Mouse (Mus musculus): ENCODE results near the gene Atp5mpl. TPM values are rescaled to one million over a fixed set of nuclear protein-coding genes. Genes with fewer than 3 reads are reported as not detected.

The Atp5mpl gene
- polyA plus RNA-seq, 1 experiment from 2014 or later, result 1,449 TPM

DNA sequence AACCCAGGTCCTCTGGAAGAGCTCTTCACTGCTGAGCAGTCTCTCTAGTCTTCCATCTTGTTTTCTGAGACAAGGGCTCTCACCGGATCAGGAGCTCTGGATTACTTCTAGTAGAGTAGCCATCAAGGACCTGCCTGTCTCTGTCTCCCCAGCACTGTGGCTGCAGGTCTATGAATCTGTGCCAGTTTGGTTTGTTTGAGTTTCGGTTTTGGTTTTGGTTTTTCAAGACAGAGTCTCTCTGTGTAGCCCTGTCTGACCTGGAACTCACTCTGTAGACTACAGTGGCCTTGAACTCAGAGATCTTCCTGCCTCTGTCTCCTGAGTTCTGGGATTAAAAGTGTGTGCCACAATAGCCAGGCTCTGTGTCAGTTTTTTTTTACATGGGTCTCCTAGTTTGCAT is 55.0 kb downstream of the Atp5mpl start:
- no peak for ATAC-seq (replicated peaks; ENCODE audit: extremely low read depth, insufficient read depth, low FRiP score)
- 85% methylated on average over 2 of the region's 2 CpGs for WGBS
- H3K9me3 ChIP-seq (replicated peaks; ENCODE audit: control insufficient read depth, low read length), result no peaks in the 10 kb centered on the region
- H3K4me2 ChIP-seq (ENCODE audit: low read depth, low read length), result no peak overlapping the region
- no peak overlapping the region for H3K27ac ChIP-seq (ENCODE audit: low read length)
- H3K36me3 ChIP-seq (ENCODE audit: control insufficient read depth, insufficient read depth), result no peaks in the 10 kb centered on the region
- no peaks in the 10 kb centered on the region; the same call in 1 of the 2 replicates for H3K27me3 ChIP-seq (ENCODE audit: control insufficient read depth, insufficient read depth, low read length)
- no peak overlapping the region for H3K9ac ChIP-seq (ENCODE audit: low read length)
- H3K4me1 ChIP-seq (ENCODE audit: control insufficient read depth, insufficient read depth, low read length), result peaks cover 9% of the 10 kb centered on the region
- H3K4me3 ChIP-seq (ENCODE audit: low read length), result no peak overlapping the region

Other genes with a start within 250 kb of the Atp5mpl start
- gene Klc1, start 208.1 kb downstream of the Atp5mpl start, polyA plus RNA-seq (2015; fragmentation: Nextera tagmentation; extraction: Ambion mirVana), result 125 and 134 TPM in 2 replicates
- 5.6 and 6.7 TPM in 2 replicates for gene Xrcc3, start 153.1 kb downstream of the Atp5mpl start, polyA plus RNA-seq (2015; fragmentation: Nextera tagmentation; extraction: Ambion mirVana)
- 111 and 124 TPM in 2 replicates for gene Zfyve21, start 152.8 kb downstream of the Atp5mpl start, polyA plus RNA-seq (2015; fragmentation: Nextera tagmentation; extraction: Ambion mirVana)
- 11.2 and 13.6 TPM in 2 replicates for gene Ppp1r13b, start 58.9 kb downstream of the Atp5mpl start, polyA plus RNA-seq (2015; fragmentation: Nextera tagmentation; extraction: Ambion mirVana)
- 0.16 and 0.19 TPM in 2 replicates for gene Tdrd9, start 4.6 kb upstream of the Atp5mpl start, polyA plus RNA-seq (2015; fragmentation: Nextera tagmentation; extraction: Ambion mirVana)
- 0.41 and 0.84 TPM in 2 replicates for gene Rd3l, start 14.3 kb upstream of the Atp5mpl start, polyA plus RNA-seq (2015; fragmentation: Nextera tagmentation; extraction: Ambion mirVana)
- gene Aspg, start 139.7 kb upstream of the Atp5mpl start, polyA plus RNA-seq (2015; fragmentation: Nextera tagmentation; extraction: Ambion mirVana), result 0.59 and 0.65 TPM in 2 replicates
- gene Kif26a, start 179.2 kb upstream of the Atp5mpl start, polyA plus RNA-seq (2015; fragmentation: Nextera tagmentation; extraction: Ambion mirVana), result 2.1 and 2.8 TPM in 2 replicates